In the genomic region with DNA sequence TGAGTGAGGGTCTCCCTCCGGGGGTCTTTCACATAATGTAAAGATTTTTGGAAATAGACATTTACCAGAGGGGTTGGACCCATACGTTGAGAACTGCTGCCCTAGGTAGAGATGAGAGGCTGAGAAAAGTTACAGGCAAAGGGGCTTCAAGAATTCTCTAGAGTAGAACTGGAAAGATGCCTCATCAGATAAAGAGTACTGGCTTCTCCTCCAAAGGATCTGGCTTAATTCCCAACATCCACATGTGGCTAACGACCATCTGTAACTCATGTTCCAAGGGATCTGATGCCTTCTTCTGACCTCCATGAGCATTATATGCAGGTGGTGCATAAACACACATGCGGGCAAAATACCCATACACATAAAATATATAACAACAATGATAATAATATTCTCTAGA, we compare ENCODE assay signal across 46 mouse cellular contexts. TPM values are rescaled to one million over a fixed set of nuclear protein-coding genes. Genes with fewer than 3 reads are reported as not detected.
"Had no signal": no experiment of that assay in that cellular context is flagged by ENCODE, and none has a peak within 500 bp of the region (broad histone marks: within the 10 kb centered on the region; RNA-seq: fewer than 3 reads in every experiment).

No protein-coding gene starts in this region.

- H3K9ac ChIP-seq: heart, embryonic 12.5 days; heart, embryonic 13.5 days; heart, embryonic 15.5 days; hindbrain, embryonic 12.5 days; hindbrain, embryonic 13.5 days; hindbrain, embryonic 14.5 days; hindbrain, embryonic 15.5 days; intestine, embryonic 15.5 days; kidney, embryonic 15.5 days had no signal

- ATAC-seq: hindbrain, embryonic 16.5 days; hindbrain, postnatal 0 days; inflammation-experienced regulatory T-cells, adult 6 months; intestine, embryonic 15.5 days; intestine, embryonic 16.5 days; intestine, postnatal 0 days had no signal

- H3K4me1 ChIP-seq: heart, embryonic 10.5 days; heart, embryonic 12.5 days; heart, embryonic 13.5 days; hindbrain, embryonic 10.5 days; hindbrain, embryonic 12.5 days; hindbrain, embryonic 13.5 days; hindbrain, embryonic 15.5 days; intestine, embryonic 15.5 days; kidney, embryonic 15.5 days had no signal

- H3K27ac ChIP-seq: heart, embryonic 10.5 days; heart, embryonic 13.5 days; heart, embryonic 15.5 days; hindbrain, embryonic 10.5 days; hindbrain, embryonic 12.5 days; hindbrain, embryonic 13.5 days; hindbrain, embryonic 14.5 days; hindbrain, embryonic 15.5 days; hindbrain, postnatal 0 days; intestine, embryonic 15.5 days; kidney, embryonic 15.5 days; kidney, postnatal 0 days; layer of hippocampus, adult 2 months; left cerebral cortex, adult 2 months had no signal

- H3K27me3 ChIP-seq: heart, embryonic 12.5 days; heart, embryonic 13.5 days; heart, embryonic 15.5 days; hindbrain, embryonic 12.5 days; hindbrain, embryonic 13.5 days; hindbrain, embryonic 15.5 days; intestine, embryonic 15.5 days; kidney, embryonic 15.5 days had no signal

- H3K9me3 ChIP-seq: hindbrain, embryonic 15.5 days had no signal

- H3K4me2 ChIP-seq: heart, embryonic 11.5 days; heart, embryonic 12.5 days; heart, embryonic 13.5 days; heart, embryonic 15.5 days; hindbrain, embryonic 12.5 days; hindbrain, embryonic 13.5 days; hindbrain, embryonic 14.5 days; hindbrain, embryonic 15.5 days; intestine, embryonic 15.5 days; kidney, embryonic 15.5 days had no signal

- DNase-seq: heart, postnatal 10 days; heart, postnatal 14 days; heart, postnatal 36 days; kidney, adult 11 months; kidney, adult 18-20 months; kidney, adult 2 months; kidney, adult 8-10 months; kidney, adult 9 months; kidney, postnatal 10 days; kidney, postnatal 14 days; kidney, postnatal 25 days; kidney, postnatal 36 days; kidney, postnatal 4 days; layer of hippocampus, adult 9-11 months; layer of hippocampus, postnatal 36 days had no signal

- H3K4me3 ChIP-seq: heart, embryonic 10.5 days; heart, embryonic 12.5 days; heart, embryonic 13.5 days; heart, embryonic 15.5 days; hindbrain, embryonic 10.5 days; hindbrain, embryonic 12.5 days; hindbrain, embryonic 13.5 days; hindbrain, embryonic 15.5 days; intestine, embryonic 15.5 days; kidney, embryonic 15.5 days; layer of hippocampus, adult 2 months; left cerebral cortex, adult 2 months had no signal

RNA-seq across cellular contexts. Expression of gene Gm35549, which starts 11.8 kb away (rescaled TPM):
- total RNA-seq: heart, adult 8-10 months; heart, postnatal 10 days; heart, postnatal 14 days; heart, postnatal 36 days; hematopoietic stem cell, adult 5-6 weeks; hindbrain, postnatal 0 days; layer of hippocampus, adult 18-20 months; layer of hippocampus, adult 2 months; layer of hippocampus, adult 8-10 months; layer of hippocampus, postnatal 10 days; layer of hippocampus, postnatal 14 days; layer of hippocampus, postnatal 25 days; layer of hippocampus, postnatal 36 days; left cerebral cortex, adult 18-20 months; left cerebral cortex, adult 2 months had no signal
- polyA plus RNA-seq: heart, embryonic 10.5 days; heart, embryonic 12.5 days; heart, embryonic 13.5 days; heart, embryonic 14.5 days; heart, embryonic 16.5 days; hindbrain, embryonic 10.5 days; hindbrain, postnatal 0 days; intestine, embryonic 15.5 days; intestine, embryonic 16.5 days; intestine, postnatal 0 days; kidney, adult 2 months; large intestine, adult 2 months had no signal
